Mouse (Mus musculus): Measurements from ENCODE around the gene Prkd2.

Prkd2 gene

DNA sequence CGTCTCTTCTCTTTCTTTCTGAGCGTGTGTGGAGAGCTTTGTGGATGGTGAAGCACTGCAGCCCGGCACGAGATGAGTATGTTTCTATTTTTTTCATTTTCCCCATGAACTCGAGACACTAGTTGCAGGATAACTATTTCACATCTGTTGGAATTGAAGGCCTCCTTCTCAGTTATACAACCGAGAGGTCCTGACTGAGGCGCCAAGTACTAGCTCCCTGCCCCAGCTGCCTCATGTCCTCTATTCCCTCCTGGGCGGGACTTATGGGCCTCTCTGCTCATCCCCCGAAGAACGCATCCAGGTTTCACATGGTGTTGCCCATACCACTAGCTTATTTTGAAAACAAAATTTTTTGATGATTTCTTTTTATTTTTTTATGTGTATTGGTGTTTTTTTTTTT lies 52.8 kb downstream of the Prkd2 start:
- no peak for DNase-seq (ENCODE audit: low read depth)

DNA sequence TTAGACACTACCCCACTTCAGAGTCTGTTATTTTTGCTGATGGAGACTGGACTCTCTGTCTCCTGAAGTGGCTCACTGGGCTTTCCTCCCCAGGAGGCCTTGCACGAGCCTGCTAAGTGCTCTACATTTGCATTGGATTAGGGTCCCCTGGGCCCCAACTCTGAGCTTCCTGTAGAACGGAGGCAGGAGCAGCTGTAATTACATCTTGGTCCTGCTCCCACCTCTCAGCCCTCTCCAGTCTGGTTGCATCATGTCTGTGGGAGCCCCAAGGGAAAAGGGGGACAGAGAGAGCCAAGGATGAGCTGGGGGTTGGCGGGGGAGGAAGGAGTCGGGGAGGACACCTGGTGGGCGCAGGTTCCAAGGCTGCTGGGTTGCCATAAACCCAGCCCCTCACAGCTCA lies 57.8 kb downstream of the Prkd2 start:
- DNase-seq (ENCODE audit: low read depth) = no peak

DNA sequence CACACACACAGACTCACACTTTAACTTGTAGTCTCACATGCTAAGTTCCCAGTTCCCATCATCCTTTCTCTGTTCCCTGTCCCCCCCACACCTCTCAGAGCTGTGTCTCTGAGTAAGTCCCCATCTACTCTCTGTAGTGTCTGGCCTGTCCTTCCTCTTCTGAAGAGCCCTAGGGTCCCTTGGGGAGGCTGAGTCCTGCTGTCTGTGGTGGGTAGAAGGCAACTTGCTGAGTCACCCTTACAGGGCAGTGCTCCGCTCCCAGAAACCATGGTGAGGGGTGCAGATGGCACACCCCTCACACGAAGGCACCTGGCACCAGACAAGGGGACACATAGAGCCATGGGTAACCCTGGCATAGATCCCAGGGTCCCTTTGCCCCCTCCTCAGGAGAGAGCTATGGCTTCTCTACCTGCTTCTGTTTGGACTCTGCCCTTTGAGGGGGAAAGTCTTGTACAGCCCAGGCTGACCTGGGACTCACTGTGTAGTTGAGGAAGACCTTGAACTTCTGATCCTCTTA lies 60.8 kb downstream of the Prkd2 start:
- DNase-seq (ENCODE audit: low read depth) = no peak

GRCm38 (mm10) chr7:16904120-16904675 lies 61.5 kb downstream of the Prkd2 start:
- no peak for DNase-seq (ENCODE audit: low read depth)

DNA sequence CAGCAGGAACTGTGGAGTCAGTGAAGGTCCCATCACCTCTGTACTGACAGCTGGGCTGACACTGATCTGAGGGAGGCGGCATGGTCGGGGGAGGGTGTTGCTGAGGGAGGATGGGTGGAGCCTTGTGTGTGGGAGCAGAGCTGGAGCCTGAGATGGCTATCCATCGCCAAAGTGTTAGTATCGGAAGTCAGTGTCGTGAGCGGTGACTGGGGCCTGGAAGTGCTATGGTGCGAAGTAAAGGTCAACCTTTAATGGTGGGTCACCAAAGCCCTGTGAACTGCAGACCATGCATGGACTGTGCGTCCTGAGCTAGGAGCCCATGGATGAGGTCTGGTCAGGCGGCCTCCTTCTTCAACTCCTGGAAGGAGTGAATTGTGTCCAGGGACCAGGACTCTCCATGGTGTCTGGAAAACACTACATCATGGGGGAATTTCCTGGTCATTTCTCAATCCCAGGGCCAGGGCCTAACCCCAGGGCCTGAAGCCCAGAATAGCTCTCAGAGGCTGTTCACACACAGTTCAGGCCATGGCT lies 62.9 kb downstream of the Prkd2 start:
- DNase-seq (ENCODE audit: low read depth) = no peak

DNA sequence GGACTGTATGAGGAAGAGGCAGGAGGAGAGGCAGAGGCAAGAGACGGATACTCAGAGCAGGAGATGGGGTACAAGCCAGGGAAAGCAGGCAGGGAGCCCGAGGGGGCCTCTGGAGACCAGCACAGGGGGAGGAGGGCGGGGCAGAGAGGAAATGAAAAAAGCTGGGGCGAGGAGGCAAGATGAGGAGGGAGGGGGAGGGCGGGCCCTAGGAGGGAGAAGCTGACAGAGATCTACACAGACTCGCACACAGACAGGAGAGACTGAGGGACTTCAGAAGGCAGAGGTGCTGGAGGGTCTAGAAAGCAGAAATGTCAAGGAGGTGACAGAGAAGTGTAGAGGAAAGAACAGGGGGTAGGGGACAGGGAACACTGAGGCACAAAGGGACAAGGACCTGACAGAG lies 63.6 kb downstream of the Prkd2 start, which contains the start of gene Ptgir:
Gene Ptgir, plus strand, starts transcription at position 210 of the 400 bp plus-strand sequence.
- DNase-seq (ENCODE audit: low read depth) = no peak

DNA sequence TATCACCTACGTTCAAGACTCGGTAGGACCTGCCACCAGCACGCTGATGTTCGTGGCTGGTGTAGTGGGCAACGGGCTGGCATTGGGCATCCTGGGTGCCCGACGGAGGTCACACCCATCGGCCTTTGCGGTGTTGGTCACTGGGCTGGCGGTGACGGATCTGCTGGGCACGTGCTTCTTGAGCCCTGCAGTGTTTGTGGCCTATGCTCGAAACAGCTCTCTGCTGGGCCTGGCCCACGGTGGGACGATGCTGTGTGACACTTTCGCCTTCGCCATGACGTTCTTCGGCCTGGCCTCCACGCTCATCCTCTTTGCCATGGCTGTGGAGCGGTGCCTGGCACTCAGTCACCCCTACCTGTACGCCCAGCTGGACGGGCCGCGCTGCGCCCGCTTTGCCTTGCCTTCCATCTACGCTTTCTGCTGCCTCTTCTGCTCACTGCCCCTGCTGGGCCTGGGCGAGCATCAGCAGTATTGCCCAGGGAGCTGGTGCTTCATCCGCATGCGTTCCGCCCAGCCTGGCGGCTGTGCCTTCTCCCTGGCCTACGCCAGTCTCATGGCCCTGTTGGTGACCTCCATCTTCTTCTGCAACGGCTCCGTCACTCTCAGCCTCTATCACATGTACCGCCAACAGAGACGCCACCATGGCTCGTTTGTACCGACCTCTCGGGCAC lies 64.3 kb downstream of the Prkd2 start:
- DNase-seq (ENCODE audit: low read depth) = no peak

DNA sequence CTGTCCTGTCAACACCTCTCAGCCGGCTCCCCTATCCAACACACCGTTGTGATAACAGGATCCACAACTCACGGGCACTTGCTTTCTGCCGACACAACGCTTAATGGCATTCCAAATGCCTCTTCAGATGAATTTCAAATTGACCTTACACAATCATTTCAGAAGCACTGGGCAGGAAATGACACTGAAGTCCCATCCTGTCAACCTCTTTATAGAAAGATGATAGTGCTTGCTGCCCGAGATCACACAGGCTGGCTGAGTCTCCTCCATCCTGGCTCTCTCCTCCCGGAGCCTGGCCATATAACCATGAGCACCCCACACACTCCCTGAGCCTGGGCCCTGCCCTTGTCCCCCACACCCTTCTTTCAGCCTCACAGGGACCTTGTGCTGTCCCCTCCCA lies 65.1 kb downstream of the Prkd2 start:
- DNase-seq (ENCODE audit: low read depth) = no peak

GRCm38 (mm10) chr7:16908367-16908766 lies 65.7 kb downstream of the Prkd2 start:
- no peak for DNase-seq (ENCODE audit: low read depth)

DNA sequence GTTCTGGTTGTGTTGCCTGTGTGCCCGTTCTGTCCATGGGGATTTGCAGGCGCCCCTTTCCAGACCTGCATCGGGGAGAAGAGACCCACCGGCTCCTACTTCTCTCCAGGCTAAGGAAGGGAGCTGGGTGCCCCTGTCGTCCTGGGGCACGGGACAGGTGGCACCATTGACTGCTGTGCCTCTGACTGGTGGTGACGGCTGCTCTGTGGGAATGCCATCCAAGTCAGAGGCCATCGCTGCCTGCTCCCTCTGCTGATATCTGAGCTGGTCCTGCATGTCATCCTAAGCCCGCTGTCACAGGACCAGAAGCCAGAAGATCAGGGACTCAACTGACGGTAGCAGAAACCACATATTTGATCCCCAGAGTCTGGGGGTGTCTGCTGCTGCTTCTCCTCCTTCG lies 66.2 kb downstream of the Prkd2 start:
- DNase-seq (ENCODE audit: low read depth) = no peak

- DNase-seq (ENCODE audit: low read depth) = no peak
Measured at GRCm38 (mm10) chr7:16909909-16910308, 67.2 kb downstream of the Prkd2 start.

DNA sequence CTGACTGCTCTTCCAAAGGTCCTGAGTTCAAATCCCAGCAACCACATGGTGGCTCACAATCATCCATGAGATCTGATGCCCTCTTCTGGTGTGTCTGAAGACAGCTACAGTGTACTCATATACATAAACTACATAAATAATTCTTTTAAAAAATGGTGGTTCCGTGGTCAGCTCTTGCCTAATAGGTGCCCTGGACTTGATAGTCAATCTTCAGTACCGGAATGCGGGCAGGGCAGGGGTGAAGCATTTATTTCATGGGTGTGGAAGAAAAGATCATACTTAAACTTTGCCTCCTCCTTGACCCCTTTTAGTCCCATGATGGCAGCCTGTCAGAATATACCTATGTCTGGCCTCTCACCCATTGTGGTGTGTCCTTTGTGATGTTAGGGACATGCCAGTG lies 69.2 kb downstream of the Prkd2 start:
- DNase-seq (ENCODE audit: low read depth) = no peak

- peak; percentile 85 for DNase-seq (ENCODE audit: low read depth)
Measured at GRCm38 (mm10) chr7:16912360-16912759, 69.7 kb downstream of the Prkd2 start.

DNA sequence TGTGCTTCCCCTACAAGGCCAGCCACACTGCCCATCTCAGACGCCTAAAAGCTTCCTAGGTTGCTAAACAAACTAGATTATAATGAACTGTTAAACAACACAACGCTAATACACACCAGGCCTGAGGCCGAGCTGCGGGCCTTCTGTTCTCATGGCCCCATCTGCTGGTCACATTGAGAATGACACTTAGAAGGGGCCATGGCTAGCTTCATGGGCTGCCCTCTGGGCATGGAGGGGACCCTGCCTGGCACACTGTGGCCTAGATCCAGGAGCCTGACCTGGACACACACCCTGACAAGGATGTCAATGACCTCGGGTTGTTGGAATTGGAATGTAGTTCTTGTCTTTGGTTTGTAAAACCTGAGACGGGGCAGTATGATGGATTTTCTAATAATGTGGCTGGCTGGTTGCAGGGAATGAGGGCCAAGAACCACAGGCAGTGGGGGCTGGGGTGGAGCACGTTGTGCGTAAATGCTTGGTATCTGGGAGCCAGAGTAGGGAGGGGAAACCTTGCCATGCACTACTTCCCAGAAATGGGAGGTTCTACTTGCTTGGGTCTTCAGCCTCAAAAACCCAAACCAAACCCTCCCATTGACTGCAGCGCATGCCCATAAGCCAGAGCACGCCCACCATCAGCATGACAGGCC lies 71.2 kb downstream of the Prkd2 start:
- peak; percentile 91 for DNase-seq (ENCODE audit: low read depth)

DNA sequence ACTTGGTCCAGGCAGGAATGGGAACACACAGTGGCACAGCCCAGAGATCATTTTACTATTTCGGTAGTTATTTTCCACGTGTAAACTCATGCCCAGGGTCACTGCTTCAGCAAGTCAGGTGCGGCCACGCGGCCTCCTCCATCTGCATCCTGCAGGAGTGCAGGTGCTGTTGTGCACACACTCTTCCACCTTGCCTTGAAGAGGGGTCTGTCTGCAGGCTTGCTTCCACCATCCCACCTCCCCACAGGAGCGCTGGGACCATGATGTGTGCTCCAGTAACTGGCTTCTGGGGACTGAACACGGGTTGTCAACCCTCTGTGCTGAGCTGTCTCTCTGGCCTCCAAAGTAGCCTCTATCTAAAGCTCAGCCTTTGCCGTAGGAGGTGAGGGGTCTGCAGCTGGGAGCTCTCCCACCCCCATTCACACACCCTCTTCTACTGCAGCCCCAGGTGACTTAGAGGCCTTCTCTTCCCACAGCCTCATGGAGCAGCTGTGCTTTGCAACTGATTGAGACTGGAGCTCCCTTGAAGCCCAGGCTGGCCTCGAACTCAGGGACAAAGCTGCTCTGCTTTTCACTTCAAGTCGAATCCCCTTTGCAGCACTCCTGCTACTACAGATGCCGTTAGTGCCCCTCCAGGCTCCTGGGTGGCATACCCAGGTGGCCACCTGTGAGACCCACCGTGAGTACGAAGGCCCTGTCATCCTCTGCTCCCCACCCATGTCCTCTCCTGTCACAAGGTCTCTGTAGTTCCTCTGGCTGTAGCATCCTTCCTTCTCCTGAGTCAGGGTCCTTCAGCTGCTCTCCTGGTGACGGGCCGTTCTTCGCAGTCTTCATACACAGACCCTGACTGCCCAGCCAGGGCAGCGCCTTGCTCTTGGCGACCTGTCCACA lies 72.0 kb downstream of the Prkd2 start:
- DNase-seq (ENCODE audit: low read depth) = no peak

DNA sequence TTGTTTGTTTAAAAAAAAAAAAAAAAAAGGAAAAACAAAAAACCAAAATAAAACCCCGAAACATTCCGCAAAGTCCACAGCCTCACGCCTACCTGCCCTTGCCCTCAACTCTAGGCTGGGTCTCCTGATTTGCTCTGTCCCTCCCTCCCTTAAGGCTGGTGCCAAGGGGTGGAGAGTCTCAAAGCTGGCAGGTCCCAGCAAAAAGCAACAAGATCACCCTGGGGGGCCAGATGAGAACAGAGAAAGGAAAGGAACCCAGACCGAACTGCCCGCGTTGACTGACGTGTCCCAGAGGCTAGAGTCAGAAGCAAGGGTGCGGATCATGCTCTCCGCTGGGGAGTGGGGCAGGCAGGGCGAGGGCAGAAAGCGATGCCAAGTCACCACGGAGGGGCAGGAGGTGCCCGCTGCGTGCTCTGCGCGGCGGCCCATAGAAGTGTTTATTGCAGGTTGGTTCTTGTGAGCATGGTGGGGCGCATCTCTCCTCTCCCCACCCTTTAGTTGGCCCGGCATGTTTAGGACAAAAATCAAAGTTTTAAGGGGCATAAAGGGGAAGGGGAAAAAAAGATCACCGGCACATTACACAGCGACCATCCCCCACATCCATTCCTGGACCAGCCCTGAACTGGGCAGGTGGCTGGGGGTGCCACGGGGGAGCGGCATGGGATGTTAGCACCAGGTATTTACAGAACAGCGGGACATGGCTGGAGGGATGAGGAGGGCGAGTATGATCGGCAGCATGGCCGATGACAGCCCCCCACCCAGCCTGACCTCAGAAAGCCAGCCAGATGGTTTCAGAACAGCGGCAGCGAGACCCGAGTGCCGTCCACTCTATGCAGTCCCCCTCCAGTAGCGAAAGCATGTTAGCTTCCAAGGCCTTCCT lies 73.0 kb downstream of the Prkd2 start:
- DNase-seq (ENCODE audit: low read depth) = no peak

DNA sequence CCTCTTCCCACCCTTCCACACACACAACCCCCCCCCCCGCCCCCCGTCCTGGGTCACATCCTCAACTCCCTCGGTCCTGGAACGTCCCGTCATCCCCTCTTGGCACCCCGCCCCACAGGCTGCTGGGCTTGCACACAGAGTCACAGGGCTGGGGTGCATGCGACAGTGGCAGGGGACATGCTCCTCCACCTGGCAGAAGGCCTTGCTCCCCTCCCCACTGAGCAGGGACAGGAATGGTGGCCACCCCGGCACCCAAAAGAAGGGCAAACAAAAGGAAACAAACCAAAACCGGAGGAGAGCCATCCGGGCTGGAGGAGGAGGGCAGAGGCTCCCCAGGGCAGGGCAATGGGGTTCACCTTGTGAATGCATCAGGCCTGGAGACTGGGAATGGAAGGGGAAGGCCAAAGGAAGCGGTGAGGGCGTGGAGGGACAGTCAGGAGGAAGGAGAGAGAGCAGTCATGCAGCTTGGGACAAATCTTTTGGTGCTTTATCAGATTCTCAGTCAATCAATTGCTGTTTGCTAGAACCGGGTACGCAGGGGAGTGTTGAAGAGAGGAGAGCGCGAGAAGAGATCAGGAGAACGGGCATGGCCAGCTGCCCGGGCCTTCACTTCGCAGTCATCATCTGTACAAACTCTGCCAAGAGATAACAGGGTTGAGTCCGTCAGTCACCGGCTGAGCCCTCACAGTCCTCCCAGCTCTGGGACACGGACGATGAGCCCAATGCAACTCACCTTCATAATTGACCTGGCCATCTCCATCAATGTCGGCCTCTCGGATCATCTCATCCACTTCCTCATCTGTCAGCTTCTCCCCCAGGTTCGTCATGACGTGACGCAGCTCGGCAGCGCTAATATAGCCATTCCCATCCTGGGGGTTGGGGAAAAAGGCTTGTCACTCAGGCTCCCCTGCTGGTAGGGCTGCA lies 73.9 kb downstream of the Prkd2 start:
- no peak for DNase-seq (ENCODE audit: low read depth)

- DNase-seq (ENCODE audit: low read depth) = no peak
Measured at GRCm38 (mm10) chr7:16917447-16917846, 74.7 kb downstream of the Prkd2 start.

- no peak for DNase-seq (ENCODE audit: low read depth)
Measured at GRCm38 (mm10) chr7:16918014-16918413, 75.3 kb downstream of the Prkd2 start.

GRCm38 (mm10) chr7:16918670-16919069 lies 76.0 kb downstream of the Prkd2 start:
- DNase-seq (ENCODE audit: low read depth) = no peak

All from fibroblast of lung, adult 2 months (primary cell).